Mouse (Mus musculus): ENCODE measurements at regions not wholly inside any gene's neighbourhood (a gene's known extent, or its start where the extent isn't known, plus 50 kb on each side); places are given as distances from the start of the nearest gene placed in this dataset.
A peak's percentile ranks its signal among the peaks of the same experiment; 100 is the strongest.

DNA sequence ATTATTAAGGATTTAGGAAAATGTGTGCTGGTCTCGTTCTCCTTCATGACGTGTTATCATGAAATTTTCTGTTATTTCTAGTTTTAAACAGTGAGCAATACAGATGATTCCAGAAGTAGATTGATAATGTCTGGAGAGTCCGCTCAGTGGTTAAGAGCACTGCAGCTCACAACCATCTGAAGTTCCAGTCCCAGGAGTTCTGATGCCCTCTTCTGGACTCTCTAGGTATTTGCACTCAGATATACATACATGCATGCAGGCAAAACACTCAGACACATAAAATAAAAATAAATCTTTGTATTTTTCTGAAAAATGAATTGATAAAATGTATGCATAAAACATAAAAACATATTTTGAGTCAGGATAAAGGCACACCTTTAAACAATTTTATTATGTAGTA is 570.1 kb upstream of the Chrm3 start:
- TF ChIP-seq CTCF (conservative IDR thresholded peaks at IDR 0.05; ENCODE audit: low read length): peak; percentile 39; the same call in 1 of the 2 replicates
- no peak for TF ChIP-seq POU5F1 (IDR thresholded peaks at IDR 0.05; ENCODE audit: borderline replicate concordance, low read length)
